Mouse (Mus musculus) lung, postnatal 36 days (tissue): ENCODE measurements around the gene Slc22a14.

Experiments used
- DNase-seq: peaks from one replicate; pipeline ENCODE4 v3.0.0; 2022; ENCODE audit warnings: mixed read lengths

Slc22a14 gene

DNA sequence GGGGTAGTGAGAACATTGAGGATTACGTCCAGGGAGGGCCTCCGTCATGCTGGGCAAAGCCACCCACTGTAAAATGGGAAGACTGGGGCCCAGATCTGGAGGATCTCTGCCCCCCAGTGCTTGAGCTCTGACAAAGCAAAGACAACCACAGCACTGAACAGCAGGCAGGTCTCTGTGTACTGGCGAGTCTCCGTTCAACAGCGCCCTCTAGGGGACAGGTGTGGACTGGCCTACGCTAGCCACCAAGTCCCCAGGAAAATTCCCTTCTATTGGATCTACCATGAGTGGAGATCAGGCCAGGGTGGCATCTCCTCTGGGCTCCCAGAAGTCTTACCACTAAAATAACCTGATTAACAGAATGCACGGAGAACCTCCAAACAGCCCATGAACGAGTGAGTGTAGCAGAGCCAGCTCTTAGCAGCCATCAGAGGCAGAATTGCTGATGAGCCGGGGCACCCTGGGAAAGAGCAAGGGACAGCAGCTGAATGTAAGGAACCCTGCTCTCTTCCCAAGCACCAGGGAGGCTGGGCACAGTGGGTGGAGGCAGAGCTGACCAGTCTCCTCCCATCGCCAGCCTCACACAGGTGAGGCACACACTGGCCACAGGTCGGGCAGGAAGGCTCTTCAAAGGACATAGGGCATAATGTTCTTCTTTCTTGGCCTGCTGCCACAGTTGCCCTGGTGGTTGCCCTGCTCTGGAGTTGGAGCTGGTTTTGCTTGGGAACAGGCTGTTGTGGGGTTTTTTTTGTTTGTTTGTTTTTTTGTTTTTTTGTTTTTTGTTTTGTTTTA, 173.0 kb downstream of the Slc22a14 start:
- DNase-seq = peak; percentile 71

GRCm38 (mm10) chr9:119181241-119181728, 184.1 kb downstream of the Slc22a14 start:
- DNase-seq = peak; percentile 87

DNA sequence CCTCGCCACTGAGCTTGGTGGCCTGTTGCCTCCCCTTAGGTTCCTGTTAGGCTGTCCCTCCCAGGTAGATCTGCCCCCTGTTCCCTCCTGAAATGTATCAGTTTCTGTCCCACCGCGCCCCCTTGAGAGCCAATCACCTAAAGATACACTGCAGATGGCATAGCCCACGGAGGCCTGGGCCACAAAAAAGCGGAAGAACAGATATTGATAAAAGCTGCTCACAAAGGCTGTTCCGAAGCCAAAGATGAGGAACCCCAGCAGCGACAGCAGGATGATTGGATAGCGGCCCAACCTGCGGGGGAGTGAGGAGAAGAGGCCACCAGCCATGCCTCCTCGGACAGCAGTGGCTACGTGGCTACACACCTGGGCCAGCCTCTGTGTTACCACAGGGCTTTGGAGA, 186.1 kb downstream of the Slc22a14 start:
- DNase-seq = no peak

GRCm38 (mm10) chr9:119167608-119168007, 197.7 kb downstream of the Slc22a14 start:
- no peak for DNase-seq

- peak; percentile 45 for DNase-seq
These were observed 199.8 kb downstream of the Slc22a14 start for GRCm38 (mm10) chr9:119165548-119165947.

DNA sequence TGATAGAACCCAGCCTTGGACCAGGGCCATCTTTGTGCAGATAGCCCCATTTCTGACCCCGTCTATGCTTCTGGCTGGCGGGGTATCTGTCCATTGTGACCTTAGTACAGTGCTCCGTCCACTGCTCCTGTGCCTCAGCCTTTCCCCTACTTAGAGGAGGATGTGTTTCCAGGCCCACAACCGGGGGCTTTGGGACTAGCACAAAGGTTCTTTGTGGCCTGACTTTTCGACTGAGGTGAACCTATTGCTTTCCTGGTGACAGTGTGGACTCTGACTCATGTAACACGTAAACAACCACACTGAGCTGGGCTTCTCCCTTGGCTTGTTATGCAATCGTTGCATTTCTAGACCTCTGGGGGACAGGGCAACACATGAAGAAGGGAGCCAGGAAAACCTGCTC, 200.6 kb downstream of the Slc22a14 start:
- DNase-seq = peak; percentile 45

GRCm38 (mm10) chr9:119160689-119161088, 204.7 kb downstream of the Slc22a14 start:
- peak; percentile 29 for DNase-seq

DNA sequence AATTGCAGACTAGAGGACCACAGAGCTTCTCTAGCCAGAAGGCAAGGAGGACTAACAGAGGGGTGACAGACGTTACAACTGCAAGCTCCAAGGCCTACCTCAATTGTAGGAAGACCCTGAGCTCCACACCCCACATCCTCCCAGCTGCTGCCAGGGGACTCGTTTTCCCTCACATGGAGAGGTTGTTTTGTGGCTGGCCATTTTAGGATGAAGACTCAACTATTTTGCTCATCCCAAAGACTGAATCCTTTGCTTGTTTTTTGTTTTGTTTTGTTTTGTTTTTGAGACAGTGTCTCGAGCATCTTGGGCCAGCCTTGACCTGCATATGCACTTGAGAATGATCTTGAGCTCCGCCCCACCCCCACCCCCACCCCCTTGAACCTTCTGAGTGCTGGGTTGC, 206.5 kb downstream of the Slc22a14 start, which contains the start of gene Gm47289:
Gene Gm47289 (plus strand): TSS at position 301 of the 400 bp plus-strand sequence.
- no peak for DNase-seq

- DNase-seq = peak; percentile 92
These were observed 208.8 kb downstream of the Slc22a14 start, which contains the start of gene Acaa1b for GRCm38 (mm10) chr9:119156278-119157201. TSS of gene Acaa1b (minus strand) at chr9:119157093.

- no peak for DNase-seq
These were observed 209.5 kb downstream of the Slc22a14 start for GRCm38 (mm10) chr9:119155826-119156225.

DNA sequence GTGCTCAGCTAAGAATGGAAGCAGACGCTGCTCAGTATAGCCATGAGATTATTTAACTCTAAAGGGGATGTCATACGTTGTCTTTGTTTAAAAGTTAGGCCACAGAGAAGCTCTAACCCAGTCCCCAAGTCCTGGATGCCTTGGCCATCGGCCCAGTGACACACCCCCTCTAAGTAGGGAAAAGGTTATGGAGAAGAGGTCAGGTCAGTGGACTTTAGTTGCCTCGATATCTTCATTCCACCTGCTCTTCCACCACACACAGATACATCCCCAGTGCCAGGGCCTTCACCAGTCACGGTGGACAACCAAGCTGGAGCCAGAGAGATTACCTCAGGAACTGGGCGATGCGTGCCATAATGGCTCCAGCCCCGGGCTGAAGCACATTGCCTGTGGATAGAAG, 209.9 kb downstream of the Slc22a14 start:
- no peak for DNase-seq

DNA sequence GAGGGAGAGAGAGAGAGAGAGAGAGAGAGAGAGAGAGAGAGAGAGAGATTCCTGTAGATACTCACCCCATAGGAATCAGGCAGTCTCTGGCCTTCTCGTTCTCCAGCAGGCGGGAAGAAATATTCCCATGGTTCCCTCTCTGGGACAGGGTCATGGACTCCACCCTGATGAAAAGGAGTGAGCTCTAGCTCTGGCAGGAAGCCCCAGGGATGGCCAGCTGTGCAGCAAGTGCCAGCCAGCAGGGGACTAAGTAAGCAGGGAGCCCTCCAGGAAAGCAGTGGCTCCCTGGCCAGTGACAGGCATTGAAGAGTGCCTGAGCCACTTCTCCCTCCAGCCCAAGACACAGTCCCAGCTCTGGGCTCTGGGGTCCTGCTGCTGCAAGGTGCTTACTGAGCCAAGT, 213.6 kb downstream of the Slc22a14 start:
- no peak for DNase-seq

- peak; percentile 40 for DNase-seq
These were observed 215.8 kb downstream of the Slc22a14 start for GRCm38 (mm10) chr9:119149601-119150000.

GRCm38 (mm10) chr9:119146098-119146770, 219.1 kb downstream of the Slc22a14 start:
- no peak for DNase-seq

GRCm38 (mm10) chr9:119145638-119146037, 219.7 kb downstream of the Slc22a14 start:
- no peak for DNase-seq

- no peak for DNase-seq
These were observed 220.2 kb downstream of the Slc22a14 start for GRCm38 (mm10) chr9:119145137-119145536.

GRCm38 (mm10) chr9:119144696-119145095, 220.7 kb downstream of the Slc22a14 start:
- DNase-seq = no peak

- DNase-seq = no peak
These were observed 222.0 kb downstream of the Slc22a14 start for GRCm38 (mm10) chr9:119143372-119143771.

GRCm38 (mm10) chr9:119142066-119142465, 223.3 kb downstream of the Slc22a14 start:
- DNase-seq = no peak

DNA sequence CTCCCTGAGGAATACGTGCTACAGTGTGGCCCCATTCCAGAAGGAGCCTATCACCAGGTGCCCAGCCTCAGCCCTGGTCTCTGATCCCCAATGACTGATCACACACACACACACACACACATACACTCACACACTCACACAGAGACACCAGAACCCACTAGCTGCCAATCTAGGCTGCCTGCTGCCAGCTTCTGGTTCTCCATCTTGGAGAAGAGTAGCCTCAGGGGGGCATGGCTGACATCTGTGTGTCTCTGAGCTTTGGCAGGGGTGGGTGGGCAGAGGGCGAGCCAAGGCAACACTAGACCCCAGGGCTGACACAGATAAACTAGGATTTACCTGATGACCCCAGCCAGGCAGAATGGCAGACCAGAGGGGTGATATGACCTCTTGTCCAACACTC, 226.5 kb downstream of the Slc22a14 start:
- DNase-seq = no peak

DNA sequence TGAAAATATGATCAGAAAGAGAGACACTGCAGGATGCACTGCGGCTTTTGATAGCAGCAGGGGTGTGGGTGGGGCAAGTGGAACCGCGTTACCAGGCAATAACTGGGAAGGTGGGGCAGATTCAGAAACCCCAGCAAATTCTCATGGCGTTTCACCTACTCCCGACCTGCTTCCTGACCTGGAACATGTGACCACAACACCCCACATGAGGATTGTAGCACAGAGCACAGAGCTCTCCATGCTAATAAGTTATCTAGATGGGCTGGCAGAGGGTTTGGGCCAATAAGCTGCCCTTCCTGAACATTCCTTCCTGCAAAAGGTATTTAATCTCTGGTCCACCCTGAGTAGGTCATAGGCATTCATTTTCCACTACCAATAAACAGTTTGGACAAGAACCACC, 234.7 kb downstream of the Slc22a14 start:
- DNase-seq = no peak

DNA sequence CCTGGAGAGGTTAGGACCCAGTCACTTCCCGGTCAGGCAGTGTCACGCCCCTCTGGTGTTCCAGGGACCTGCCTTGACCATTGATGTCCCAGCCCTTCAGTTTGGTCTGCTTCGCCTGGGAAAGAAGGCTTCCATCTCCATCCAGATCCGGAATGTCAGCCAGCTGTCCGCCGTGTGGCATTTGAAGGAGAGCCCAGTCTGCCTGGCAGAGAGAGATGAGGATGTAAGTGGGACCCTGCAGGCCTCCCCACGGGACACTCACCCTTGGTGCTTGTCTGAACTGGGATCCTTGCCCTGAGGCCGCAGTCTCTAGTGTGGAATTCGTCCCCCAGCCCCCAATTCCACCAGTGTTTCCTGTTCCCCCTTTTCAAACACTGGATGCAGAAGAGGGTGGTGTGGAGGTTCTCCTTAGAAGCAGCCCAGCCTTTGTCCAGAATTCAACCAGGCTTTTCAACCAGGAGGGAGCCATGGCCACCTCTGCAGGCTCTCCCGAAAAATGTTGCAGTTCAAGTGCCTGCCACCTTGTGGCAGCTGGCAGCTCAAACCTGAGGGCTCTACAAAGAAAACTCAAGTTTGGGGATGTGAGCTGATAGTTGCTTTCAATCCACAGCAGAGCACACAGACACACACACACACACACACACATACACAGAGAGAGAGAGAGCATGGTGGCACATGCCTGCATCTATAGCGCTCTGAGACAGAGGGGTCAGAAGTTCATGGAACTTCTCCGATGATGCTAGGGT, 236.7 kb downstream of the Slc22a14 start:
- no peak for DNase-seq
